Mouse (Mus musculus): Measurements from ENCODE around the gene Tfap2b. TPM values are rescaled to one million over a fixed set of nuclear protein-coding genes. Genes with fewer than 3 reads are reported as not detected.
A peak's percentile ranks its signal among the peaks of the same experiment; 100 is the strongest.

The Tfap2b gene
- polyA plus RNA-seq, 1 experiment from 2014 or later: 34.0 TPM

- DNase-seq (ENCODE audit: low spot score, missing footprints): peak; percentile 91
- H3K4me3 ChIP-seq (ENCODE audit: low read depth, low read length): no peak overlapping the region
- H3K9ac ChIP-seq (ENCODE audit: low read length): no peak overlapping the region
- no peaks in the 10 kb centered on the region for H3K9me3 ChIP-seq (ENCODE audit: control insufficient read depth, low read length)
- peaks cover 95% of the 10 kb centered on the region for H3K27me3 ChIP-seq (ENCODE audit: control insufficient read depth, insufficient read depth, low read length)
- H3K4me1 ChIP-seq (ENCODE audit: control insufficient read depth, insufficient read depth, low read length): no peaks in the 10 kb centered on the region
- H3K27ac ChIP-seq (ENCODE audit: low read depth, low read length): no peak overlapping the region
- H3K36me3 ChIP-seq (ENCODE audit: control insufficient read depth, insufficient read depth, low read length): no peaks in the 10 kb centered on the region
- ATAC-seq (ENCODE audit: low FRiP score): no peak
- H3K4me2 ChIP-seq: no peak overlapping the region
- under 1% methylated on average over 7 of the region's 7 CpGs for WGBS
Observed at GRCm38 (mm10) chr1:19221601-19222000, 12.9 kb downstream of the Tfap2b start.

- no peak overlapping the region for H3K9ac ChIP-seq (ENCODE audit: low read length)
- 3% methylated on average over 8 of the region's 8 CpGs for WGBS
- DNase-seq (ENCODE audit: low spot score, missing footprints): no peak
- ATAC-seq (ENCODE audit: low FRiP score): peak; percentile 47; the same call in 1 of the 2 replicates
- no peak overlapping the region for H3K27ac ChIP-seq (ENCODE audit: low read depth, low read length)
- H3K4me3 ChIP-seq (ENCODE audit: low read depth, low read length): no peak overlapping the region
- H3K9me3 ChIP-seq (ENCODE audit: control insufficient read depth, low read length): no peaks in the 10 kb centered on the region
- peaks cover 96% of the 10 kb centered on the region for H3K27me3 ChIP-seq (ENCODE audit: control insufficient read depth, insufficient read depth, low read length)
- H3K4me2 ChIP-seq: no peak overlapping the region
- no peaks in the 10 kb centered on the region for H3K36me3 ChIP-seq (ENCODE audit: control insufficient read depth, insufficient read depth, low read length)
- H3K4me1 ChIP-seq (ENCODE audit: control insufficient read depth, insufficient read depth, low read length): no peaks in the 10 kb centered on the region
Observed at GRCm38 (mm10) chr1:19226699-19227098, 18.0 kb downstream of the Tfap2b start.

- Histone ChIP-seq H3K4me3 (ENCODE audit: low read depth, low read length) (no peak overlapping the region), H3K9ac (ENCODE audit: low read length) (no peak overlapping the region), H3K27me3 (ENCODE audit: control insufficient read depth, insufficient read depth, low read length) (peaks cover 93% of the 10 kb centered on the region), H3K9me3 (ENCODE audit: control insufficient read depth, low read length) (no peaks in the 10 kb centered on the region), H3K36me3 (ENCODE audit: control insufficient read depth, insufficient read depth, low read length) (no peaks in the 10 kb centered on the region), H3K4me1 (ENCODE audit: control insufficient read depth, insufficient read depth, low read length) (peaks cover 2% of the 10 kb centered on the region; the same call in 1 of the 2 replicates), H3K27ac (ENCODE audit: low read depth, low read length) (no peak overlapping the region), H3K4me2 (no peak overlapping the region)
- no peak for ATAC-seq (ENCODE audit: low FRiP score)
- DNase-seq (ENCODE audit: low spot score, missing footprints): peak; percentile 94
- 1% methylated on average over 16 of the region's 16 CpGs for WGBS
Observed at GRCm38 (mm10) chr1:19230926-19231573, 22.3 kb downstream of the Tfap2b start.

- DNase-seq (ENCODE audit: low spot score, missing footprints) (peak; percentile 92), ATAC-seq (ENCODE audit: low FRiP score) (no peak)
- Histone ChIP-seq H3K9ac (ENCODE audit: low read length) (no peak overlapping the region), H3K36me3 (ENCODE audit: control insufficient read depth, insufficient read depth, low read length) (no peaks in the 10 kb centered on the region), H3K27ac (ENCODE audit: low read depth, low read length) (no peak overlapping the region), H3K27me3 (ENCODE audit: control insufficient read depth, insufficient read depth, low read length) (peaks cover 93% of the 10 kb centered on the region), H3K4me1 (ENCODE audit: control insufficient read depth, insufficient read depth, low read length) (peaks cover 2% of the 10 kb centered on the region; the same call in 1 of the 2 replicates), H3K9me3 (ENCODE audit: control insufficient read depth, low read length) (no peaks in the 10 kb centered on the region), H3K4me2 (no peak overlapping the region), H3K4me3 (ENCODE audit: low read depth, low read length) (no peak overlapping the region)
- WGBS: 2% methylated on average over 16 of the region's 16 CpGs
Observed at GRCm38 (mm10) chr1:19231574-19232080, 22.9 kb downstream of the Tfap2b start.

- no peaks in the 10 kb centered on the region for H3K9me3 ChIP-seq (ENCODE audit: control insufficient read depth, low read length)
- H3K36me3 ChIP-seq (ENCODE audit: control insufficient read depth, insufficient read depth, low read length): no peaks in the 10 kb centered on the region
- no peak overlapping the region for H3K9ac ChIP-seq (ENCODE audit: low read length)
- ATAC-seq (ENCODE audit: low FRiP score): no peak
- 0% methylated on average over 1 of the region's 1 CpGs for WGBS
- no peak overlapping the region for H3K4me2 ChIP-seq
- H3K4me1 ChIP-seq (ENCODE audit: control insufficient read depth, insufficient read depth, low read length): peaks cover 2% of the 10 kb centered on the region; the same call in 1 of the 2 replicates
- no peak overlapping the region for H3K27ac ChIP-seq (ENCODE audit: low read depth, low read length)
- H3K27me3 ChIP-seq (ENCODE audit: control insufficient read depth, insufficient read depth, low read length): peaks cover 93% of the 10 kb centered on the region
- peak; percentile 89 for DNase-seq (ENCODE audit: low spot score, missing footprints)
- H3K4me3 ChIP-seq (ENCODE audit: low read depth, low read length): no peak overlapping the region
Observed at GRCm38 (mm10) chr1:19232743-19233142, 24.0 kb downstream of the Tfap2b start.

GRCm38 (mm10) chr1:19233857-19234256 lies 25.1 kb downstream of the Tfap2b start:
- peak; percentile 34; the same call in 1 of the 2 replicates for ATAC-seq (ENCODE audit: low FRiP score)
- Histone ChIP-seq H3K9me3 (ENCODE audit: control insufficient read depth, low read length) (no peaks in the 10 kb centered on the region), H3K4me1 (ENCODE audit: control insufficient read depth, insufficient read depth, low read length) (peaks cover 2% of the 10 kb centered on the region; the same call in 1 of the 2 replicates), H3K27me3 (ENCODE audit: control insufficient read depth, insufficient read depth, low read length) (peaks cover 89% of the 10 kb centered on the region), H3K4me2 (no peak overlapping the region), H3K4me3 (ENCODE audit: low read depth, low read length) (no peak overlapping the region), H3K36me3 (ENCODE audit: control insufficient read depth, insufficient read depth, low read length) (no peaks in the 10 kb centered on the region), H3K27ac (ENCODE audit: low read depth, low read length) (no peak overlapping the region), H3K9ac (ENCODE audit: low read length) (no peak overlapping the region)
- peak; percentile 95 for DNase-seq (ENCODE audit: low spot score, missing footprints)
- WGBS: 0% methylated on average over 19 of the region's 19 CpGs

- WGBS: under 1% methylated on average over 31 of the region's 31 CpGs
- no peak overlapping the region for H3K4me2 ChIP-seq
- peaks cover 2% of the 10 kb centered on the region; the same call in 1 of the 2 replicates for H3K4me1 ChIP-seq (ENCODE audit: control insufficient read depth, insufficient read depth, low read length)
- H3K9ac ChIP-seq (ENCODE audit: low read length): no peak overlapping the region
- ATAC-seq (ENCODE audit: low FRiP score): peak; percentile 23; the same call in 1 of the 2 replicates
- DNase-seq (ENCODE audit: low spot score, missing footprints): peak; percentile 95
- no peak overlapping the region for H3K4me3 ChIP-seq (ENCODE audit: low read depth, low read length)
- H3K27ac ChIP-seq (ENCODE audit: low read depth, low read length): no peak overlapping the region
- H3K36me3 ChIP-seq (ENCODE audit: control insufficient read depth, insufficient read depth, low read length): no peaks in the 10 kb centered on the region
- H3K9me3 ChIP-seq (ENCODE audit: control insufficient read depth, low read length): no peaks in the 10 kb centered on the region
- peaks cover 87% of the 10 kb centered on the region for H3K27me3 ChIP-seq (ENCODE audit: control insufficient read depth, insufficient read depth, low read length)
Observed at GRCm38 (mm10) chr1:19234432-19235205, 25.9 kb downstream of the Tfap2b start.

GRCm38 (mm10) chr1:19236051-19236450 lies 27.3 kb downstream of the Tfap2b start:
- no peak overlapping the region for H3K27ac ChIP-seq (ENCODE audit: low read depth, low read length)
- H3K4me2 ChIP-seq: no peak overlapping the region
- DNase-seq (ENCODE audit: low spot score, missing footprints) (peak; percentile 92), ATAC-seq (ENCODE audit: low FRiP score) (no peak)
- H3K4me3 ChIP-seq (ENCODE audit: low read depth, low read length): no peak overlapping the region
- H3K4me1 ChIP-seq (ENCODE audit: control insufficient read depth, insufficient read depth, low read length): peaks cover 2% of the 10 kb centered on the region; the same call in 1 of the 2 replicates
- WGBS: 3% methylated on average over 5 of the region's 5 CpGs
- H3K9ac ChIP-seq (ENCODE audit: low read length): no peak overlapping the region
- H3K27me3 ChIP-seq (ENCODE audit: control insufficient read depth, insufficient read depth, low read length): peaks cover 90% of the 10 kb centered on the region
- H3K9me3 ChIP-seq (ENCODE audit: control insufficient read depth, low read length): no peaks in the 10 kb centered on the region
- no peaks in the 10 kb centered on the region for H3K36me3 ChIP-seq (ENCODE audit: control insufficient read depth, insufficient read depth, low read length)

- peaks cover 2% of the 10 kb centered on the region; the same call in 1 of the 2 replicates for H3K4me1 ChIP-seq (ENCODE audit: control insufficient read depth, insufficient read depth, low read length)
- H3K27ac ChIP-seq (ENCODE audit: low read depth, low read length): no peak overlapping the region
- H3K4me3 ChIP-seq (ENCODE audit: low read depth, low read length): no peak overlapping the region
- H3K4me2 ChIP-seq: no peak overlapping the region
- no peaks in the 10 kb centered on the region for H3K36me3 ChIP-seq (ENCODE audit: control insufficient read depth, insufficient read depth, low read length)
- peaks cover 90% of the 10 kb centered on the region for H3K27me3 ChIP-seq (ENCODE audit: control insufficient read depth, insufficient read depth, low read length)
- H3K9me3 ChIP-seq (ENCODE audit: control insufficient read depth, low read length): no peaks in the 10 kb centered on the region
- ATAC-seq (ENCODE audit: low FRiP score) (0 out of 2 replicates have a peak, but pooled peaks have one; percentile 39), DNase-seq (ENCODE audit: low spot score, missing footprints) (peak; percentile 94)
- WGBS: 1% methylated on average over 21 of the region's 21 CpGs
- H3K9ac ChIP-seq (ENCODE audit: low read length): no peak overlapping the region
Observed at GRCm38 (mm10) chr1:19236591-19236990, 27.9 kb downstream of the Tfap2b start.
